Mouse (Mus musculus) kidney, adult 2 months (tissue): Measurements from ENCODE around the gene Gm37240.

Source experiments
- CTCF ChIP-seq: fragments of 200-500 bp; conservative IDR thresholded peaks from 2 replicates; pipeline ENCODE4 v1.5.1; 2011; ENCODE audit warnings: low read depth, mild to moderate bottlenecking, control low read depth, low read length, moderate library complexity, mixed read lengths; ENCODE audit not compliant: insufficient read depth, insufficient read length
- POLR2A ChIP-seq: fragments of 200-500 bp; IDR thresholded peaks from one replicate; pipeline ENCODE4 v1.6.1; 2011; ENCODE audit warnings: low read depth, low read length, control low read depth

GRCm38 (mm10) chr3:84619725-84620124 is 1267.6 kb downstream of the Gm37240 start:
- no peak; the same call in 1 of the 2 replicates for TF ChIP-seq CTCF
- no peak for TF ChIP-seq POLR2A
